17 mouse cellular contexts compared by ENCODE assay signal in genomic region chr1:4602386-4602785, GRCm38 (mm10).
DNase-seq lines count a peak whose midpoint lies in the region; ATAC-seq and TF ChIP-seq lines count a peak whose summit lies in the region.
"Had no signal": no experiment of that assay in that cellular context is flagged by ENCODE, and none has a peak within 500 bp of the region (broad histone marks: within the 10 kb centered on the region; RNA-seq: fewer than 3 reads in every experiment).

No protein-coding gene starts in this region.

- no peak for TF ChIP-seq CTCF in kidney, adult 2 months (conservative IDR thresholded peaks at IDR 0.05; ENCODE audit: insufficient read depth, insufficient read length, low read depth, low read length)

- H3K4me2 ChIP-seq in kidney, embryonic 15.5 days = no peak overlapping the region
- H3K4me2 ChIP-seq in liver, embryonic 13.5 days = no peak overlapping the region
- H3K4me2 ChIP-seq: hindbrain, embryonic 13.5 days had no signal

- H3K36me3 ChIP-seq in kidney, adult 2 months (ENCODE audit: control insufficient read depth, insufficient read depth, low read length) = no peaks in the 10 kb centered on the region
- no peaks in the 10 kb centered on the region for H3K36me3 ChIP-seq in kidney, embryonic 15.5 days
- no peaks in the 10 kb centered on the region for H3K36me3 ChIP-seq in liver, embryonic 13.5 days
- H3K36me3 ChIP-seq in embryonic facial prominence, embryonic 10.5 days (replicated peaks) = no peaks in the 10 kb centered on the region
- H3K36me3 ChIP-seq: hindbrain, embryonic 13.5 days had no signal

- no peaks in the 10 kb centered on the region for H3K9me3 ChIP-seq in kidney, embryonic 15.5 days (replicated peaks)
- no peaks in the 10 kb centered on the region for H3K9me3 ChIP-seq in liver, embryonic 13.5 days (replicated peaks)
- no peaks in the 10 kb centered on the region for H3K9me3 ChIP-seq in embryonic facial prominence, embryonic 10.5 days
- H3K9me3 ChIP-seq: hindbrain, embryonic 13.5 days had no signal

- intact Hi-C loops in left cerebral cortex, postnatal 25 days (cut with DNase I) = no loop called here

- no peak overlapping the region for H3K27ac ChIP-seq in kidney, adult 2 months (ENCODE audit: insufficient read depth, low read depth, low read length)
- H3K27ac ChIP-seq in kidney, embryonic 15.5 days = no peak overlapping the region
- no peak overlapping the region for H3K27ac ChIP-seq in liver, embryonic 13.5 days
- no peak overlapping the region for H3K27ac ChIP-seq in embryonic facial prominence, embryonic 10.5 days (replicated peaks)
- H3K27ac ChIP-seq: hindbrain, embryonic 13.5 days had no signal

- WGBS in kidney, adult 2 months = 78% methylated on average over 3 of the region's 3 CpGs
- 71% methylated on average over 3 of the region's 3 CpGs for whole genome bisulfite sequencing in kidney, embryonic 15.5 days
- 38% methylated on average over 3 of the region's 3 CpGs for WGBS in liver, embryonic 13.5 days (ENCODE audit: insufficient replicate concordance)
- 85% methylated on average over 3 of the region's 3 CpGs for WGBS in embryonic facial prominence, embryonic 10.5 days

- H3K9ac ChIP-seq in kidney, embryonic 15.5 days = no peak overlapping the region
- H3K9ac ChIP-seq in liver, embryonic 13.5 days = no peak overlapping the region
- H3K9ac ChIP-seq: hindbrain, embryonic 13.5 days had no signal

- ATAC-seq in kidney, embryonic 15.5 days (replicated peaks; ENCODE audit: low FRiP score) = no peak
- ATAC-seq in liver, embryonic 13.5 days (ENCODE audit: low read depth) = peak; percentile 48
- ATAC-seq: forebrain, embryonic 14.5 days had no signal

- H3K4me3 ChIP-seq in kidney, adult 2 months (ENCODE audit: insufficient read depth, low read depth, low read length) = no peak overlapping the region
- no peak overlapping the region for H3K4me3 ChIP-seq in kidney, embryonic 15.5 days (replicated peaks)
- no peak overlapping the region for H3K4me3 ChIP-seq in liver, embryonic 13.5 days (replicated peaks)
- no peak overlapping the region for H3K4me3 ChIP-seq in embryonic facial prominence, embryonic 10.5 days
- H3K4me3 ChIP-seq: hindbrain, embryonic 13.5 days had no signal

- no peaks in the 10 kb centered on the region for H3K4me1 ChIP-seq in kidney, adult 2 months (ENCODE audit: control insufficient read depth, insufficient read depth, low read length)
- H3K4me1 ChIP-seq in kidney, embryonic 15.5 days = no peaks in the 10 kb centered on the region
- peaks cover 5% of the 10 kb centered on the region; the same call in 1 of the 2 replicates for H3K4me1 ChIP-seq in liver, embryonic 13.5 days (replicated peaks)
- H3K4me1 ChIP-seq in embryonic facial prominence, embryonic 10.5 days = no peaks in the 10 kb centered on the region
- H3K4me1 ChIP-seq: hindbrain, embryonic 13.5 days had no signal

- H3K27me3 ChIP-seq in kidney, adult 2 months (replicated peaks; ENCODE audit: control insufficient read depth, insufficient read depth, low read length) = no peaks in the 10 kb centered on the region
- no peaks in the 10 kb centered on the region for H3K27me3 ChIP-seq in kidney, embryonic 15.5 days
- no peaks in the 10 kb centered on the region for H3K27me3 ChIP-seq in liver, embryonic 13.5 days
- no peaks in the 10 kb centered on the region for H3K27me3 ChIP-seq in embryonic facial prominence, embryonic 10.5 days (replicated peaks; ENCODE audit: low read depth, poor library complexity, severe bottlenecking)
- H3K27me3 ChIP-seq: hindbrain, embryonic 13.5 days had no signal

- DNase-seq in adrenal gland, adult 8-10 months = peak; percentile 35
- no peak for DNase-seq in adrenal gland, postnatal 4 days (ENCODE audit: low spot score in 2 of 2)
- peak; percentile 4 for DNase-seq in kidney, adult 2 months
- DNase-seq in liver, embryonic 13.5 days = no peak
- peak; percentile 55 for DNase-seq in lung, postnatal 36 days
- no peak for DNase-seq in left cerebral cortex, postnatal 25 days (ENCODE audit: low spot score in 2 of 2)
- DNase-seq in embryonic facial prominence, embryonic 10.5 days (ENCODE audit: low spot score) = no peak
- DNase-seq: cerebellum, adult 9-11 months; embryo, embryonic 11 days; kidney, adult 11 months; kidney, postnatal 4 days; layer of hippocampus, postnatal 36 days; left cerebral cortex, postnatal 4 days; midbrain, embryonic 14.5 days had no signal

- TF ChIP-seq POLR2A in kidney, adult 2 months (IDR thresholded peaks at IDR 0.05; ENCODE audit: low read depth, low read length) = no peak

Comparison
In these comparisons a context has a peak if more than half of its experiments do, and no peak if none do; other contexts are left out.
1. DNase-seq: peak in adrenal gland, adult 8-10 months (single experiment), kidney, adult 2 months (single experiment) and lung, postnatal 36 days (single experiment); none in adrenal gland, postnatal 4 days (0 of 2), liver, embryonic 13.5 days (single experiment), left cerebral cortex, postnatal 25 days (0 of 2) and embryonic facial prominence, embryonic 10.5 days (single experiment).